Mouse (Mus musculus) erythroblast, embryonic 14.5 days (primary cell): Measurements from ENCODE around the gene Kcng3. TPM values are rescaled to one million over a fixed set of nuclear protein-coding genes. Genes with fewer than 3 reads are reported as not detected.

Experiments
- H3K27me3 ChIP-seq: 2 replicates; pipeline ENCODE4 v1.6.1; 2012; ENCODE audit warnings: inconsistent platforms; ENCODE audit not compliant: control insufficient read depth
- H3K36me3 ChIP-seq: 2 replicates; pipeline ENCODE4 v1.6.1; 2012; ENCODE audit warnings: mild to moderate bottlenecking, inconsistent platforms; ENCODE audit not compliant: control insufficient read depth
- H3K4me1 ChIP-seq: 2 replicates; pipeline ENCODE4 v1.6.1; 2012; ENCODE audit warnings: inconsistent platforms; ENCODE audit not compliant: control insufficient read depth
- H3K4me3 ChIP-seq: replicated peaks from 2 replicates; pipeline ENCODE3; 2012; ENCODE audit warnings: moderate library complexity, mild to moderate bottlenecking, inconsistent platforms
- H3K9me3 ChIP-seq: 2 replicates; pipeline ENCODE4 v1.6.1; 2012; ENCODE audit warnings: low read length, inconsistent platforms, mixed read lengths; ENCODE audit not compliant: control insufficient read depth
- GATA1 ChIP-seq: IDR thresholded peaks from 2 replicates; pipeline ENCODE4 v1.6.1; 2012; ENCODE audit warnings: low read length, inconsistent platforms, mixed read lengths
- TAL1 ChIP-seq: IDR thresholded peaks from 3 replicates; pipeline ENCODE4 v1.6.1; 2012; ENCODE audit warnings: low read length, inconsistent platforms, mixed read lengths
- polyA plus RNA-seq: library from polyadenylated mRNA; stranded (reverse); fragments of >175 nt; gene quantifications from 2 replicates; pipeline ENCODE4 v1.2.3, GENCODE M21; 2012

The Kcng3 gene
- polyA plus RNA-seq, 1 experiment = not detected

DNA sequence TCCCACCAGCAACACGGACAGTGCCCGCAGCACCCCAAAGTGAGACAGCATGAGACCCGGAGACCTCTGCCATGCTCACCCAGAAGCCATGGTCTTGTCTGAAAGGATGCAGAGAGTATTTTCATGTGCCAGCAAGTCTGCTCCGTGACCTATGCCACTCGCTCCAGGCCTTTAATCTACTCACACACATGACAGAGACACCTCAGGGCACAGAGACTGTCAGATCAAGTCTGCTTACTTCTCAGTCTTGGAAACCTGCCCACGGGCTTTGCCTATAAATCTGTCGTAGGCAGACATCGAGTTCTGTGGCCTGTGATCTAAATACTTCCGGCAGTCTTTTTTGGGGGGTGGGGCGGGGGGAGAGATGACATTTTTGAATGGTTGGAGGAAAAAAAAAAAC, 38.3 kb downstream of the Kcng3 start:
- Histone ChIP-seq H3K36me3 (no peaks in the 10 kb centered on the region), H3K9me3 (peaks cover 15% of the 10 kb centered on the region)

DNA sequence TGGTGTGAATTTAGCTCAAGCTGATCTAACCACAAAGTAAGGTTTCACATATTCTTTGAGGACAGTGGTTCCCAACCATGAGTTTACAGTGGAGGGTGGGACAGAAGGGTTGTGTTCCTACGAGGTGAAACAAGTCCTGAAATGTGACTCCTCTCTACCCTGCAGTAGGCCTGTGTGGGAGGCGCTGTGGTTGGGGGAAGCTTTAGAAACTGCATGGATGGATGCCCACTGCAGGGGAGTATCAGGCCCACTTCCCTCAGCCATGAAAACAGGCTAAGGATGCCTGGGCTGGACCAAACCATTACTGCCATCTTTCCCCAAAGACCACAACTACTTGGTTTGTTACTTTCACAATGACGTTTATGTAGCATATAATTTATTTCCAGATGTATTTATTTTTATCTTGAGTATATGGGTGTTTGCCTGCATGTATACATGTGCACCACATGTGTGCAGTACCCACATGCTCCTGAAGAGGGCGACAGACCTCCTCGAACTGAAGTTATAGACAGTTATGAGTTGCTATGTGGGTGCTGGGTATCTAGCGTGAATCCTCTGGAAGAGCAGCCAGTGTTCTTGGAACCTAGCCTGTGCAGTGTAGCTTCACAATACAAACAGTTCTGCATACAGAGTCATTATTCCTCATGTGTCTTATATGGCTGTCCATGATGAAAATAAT, 42.9 kb downstream of the Kcng3 start:
- H3K36me3 ChIP-seq = no peaks in the 10 kb centered on the region
- H3K4me1 ChIP-seq = no peaks in the 10 kb centered on the region; the same call in 1 of the 2 replicates
- H3K27me3 ChIP-seq = no peaks in the 10 kb centered on the region
- TF ChIP-seq TAL1 (no peak), GATA1 (no peak)
- H3K9me3 ChIP-seq = peaks cover 18% of the 10 kb centered on the region
- no peak overlapping the region for H3K4me3 ChIP-seq

More for the DNA sequence above, 38.3 kb downstream of the Kcng3 start:
- no peaks in the 10 kb centered on the region for H3K27me3 ChIP-seq
- no peak for TF ChIP-seq GATA1
- H3K4me3 ChIP-seq = no peak overlapping the region
- H3K4me1 ChIP-seq = no peaks in the 10 kb centered on the region; the same call in 1 of the 2 replicates

- Histone ChIP-seq H3K36me3 (no peaks in the 10 kb centered on the region), H3K9me3 (peaks cover 18% of the 10 kb centered on the region), H3K4me1 (peaks cover 4% of the 10 kb centered on the region), H3K4me3 (no peak overlapping the region), H3K27me3 (no peaks in the 10 kb centered on the region)
- TF ChIP-seq TAL1 = no peak
- TF ChIP-seq GATA1 = no peak
Observed at GRCm38 (mm10) chr17:83587731-83588130, 44.0 kb downstream of the Kcng3 start.

DNA sequence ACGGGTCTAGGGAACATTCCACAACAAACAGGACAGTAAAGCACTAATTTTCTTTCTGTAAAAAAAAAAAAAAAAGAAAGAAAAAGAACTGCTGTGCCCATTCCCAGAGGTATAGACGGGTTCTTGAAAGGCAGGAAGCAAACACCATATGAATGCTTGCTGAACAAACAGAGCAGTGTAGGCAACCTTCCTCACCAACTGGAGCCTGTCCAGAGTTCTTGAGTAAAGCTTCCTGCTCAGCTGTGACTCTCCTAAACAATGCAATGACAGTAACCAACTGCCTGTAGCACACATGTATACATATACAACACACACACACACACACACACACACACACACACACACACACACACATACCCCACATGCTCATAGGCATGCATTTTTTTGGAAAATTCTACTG, 49.1 kb downstream of the Kcng3 start:
- no peaks in the 10 kb centered on the region for H3K36me3 ChIP-seq
- H3K9me3 ChIP-seq = peaks cover 3% of the 10 kb centered on the region; the same call in 1 of the 2 replicates
- H3K27me3 ChIP-seq = no peaks in the 10 kb centered on the region
- H3K4me1 ChIP-seq = peaks cover 4% of the 10 kb centered on the region
- H3K4me3 ChIP-seq = no peak overlapping the region
- TF ChIP-seq GATA1 = no peak
- no peak for TF ChIP-seq TAL1

DNA sequence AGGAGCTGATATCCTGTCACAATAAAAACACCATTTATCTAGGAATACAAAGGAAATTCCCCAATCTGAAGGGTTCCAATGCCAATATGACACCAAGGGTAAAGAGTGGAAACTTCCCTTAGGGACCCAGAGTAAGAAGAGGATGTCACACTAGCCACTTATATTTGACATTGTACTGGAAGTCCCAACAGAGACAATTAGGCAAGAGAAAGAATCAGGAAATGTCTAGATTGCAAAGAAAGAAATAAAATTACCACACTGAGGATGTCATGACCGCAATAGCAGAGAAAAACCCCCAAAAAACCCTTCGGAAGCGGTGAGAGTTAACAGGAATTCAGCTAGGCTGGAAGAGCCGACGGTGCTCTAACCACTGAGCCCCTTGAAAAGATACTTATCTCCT, 51.0 kb downstream of the Kcng3 start:
- H3K4me1 ChIP-seq = peaks cover 4% of the 10 kb centered on the region
- no peaks in the 10 kb centered on the region for H3K27me3 ChIP-seq
- no peak overlapping the region for H3K4me3 ChIP-seq
- TF ChIP-seq GATA1 (no peak), TAL1 (no peak)
- H3K36me3 ChIP-seq = no peaks in the 10 kb centered on the region
- no peaks in the 10 kb centered on the region; the same call in 1 of the 2 replicates for H3K9me3 ChIP-seq

- no peak for TF ChIP-seq GATA1
- no peaks in the 10 kb centered on the region; the same call in 1 of the 2 replicates for H3K4me1 ChIP-seq
- H3K36me3 ChIP-seq = no peaks in the 10 kb centered on the region
- H3K4me3 ChIP-seq = no peak overlapping the region
- no peaks in the 10 kb centered on the region for H3K9me3 ChIP-seq
- no peaks in the 10 kb centered on the region for H3K27me3 ChIP-seq
Observed at GRCm38 (mm10) chr17:83576810-83577371, 54.8 kb downstream of the Kcng3 start.

- TF ChIP-seq TAL1 = no peak
- Histone ChIP-seq H3K36me3 (no peaks in the 10 kb centered on the region), H3K9me3 (no peaks in the 10 kb centered on the region), H3K4me3 (no peak overlapping the region), H3K4me1 (no peaks in the 10 kb centered on the region; the same call in 1 of the 2 replicates), H3K27me3 (no peaks in the 10 kb centered on the region; the same call in 1 of the 2 replicates)
Observed at GRCm38 (mm10) chr17:83574615-83575014, 57.1 kb downstream of the Kcng3 start.

DNA sequence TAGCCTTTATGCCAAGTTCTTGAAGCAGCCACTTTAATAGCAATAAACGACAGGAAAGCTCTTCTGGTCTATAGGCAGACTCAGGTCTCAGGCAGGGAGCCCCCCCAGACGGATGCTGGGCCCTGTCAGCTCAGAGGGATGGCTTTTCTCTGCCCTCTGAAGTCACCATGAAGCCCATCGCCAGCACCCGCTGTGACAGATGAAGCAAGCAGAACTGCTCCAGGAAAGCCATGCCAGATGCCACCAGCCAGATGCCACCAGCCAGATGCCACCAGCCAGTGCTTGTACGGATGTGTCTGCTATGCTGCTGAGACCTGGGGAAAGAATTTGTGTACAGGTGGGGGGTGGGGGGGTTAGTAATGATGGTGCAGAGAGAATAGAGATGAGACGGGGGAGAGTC, 58.6 kb downstream of the Kcng3 start:
- H3K9me3 ChIP-seq = no peaks in the 10 kb centered on the region
- no peak overlapping the region for H3K4me3 ChIP-seq
- TF ChIP-seq TAL1 (no peak), GATA1 (no peak)
- no peaks in the 10 kb centered on the region for H3K36me3 ChIP-seq
- no peaks in the 10 kb centered on the region; the same call in 1 of the 2 replicates for H3K4me1 ChIP-seq
- no peaks in the 10 kb centered on the region; the same call in 1 of the 2 replicates for H3K27me3 ChIP-seq

DNA sequence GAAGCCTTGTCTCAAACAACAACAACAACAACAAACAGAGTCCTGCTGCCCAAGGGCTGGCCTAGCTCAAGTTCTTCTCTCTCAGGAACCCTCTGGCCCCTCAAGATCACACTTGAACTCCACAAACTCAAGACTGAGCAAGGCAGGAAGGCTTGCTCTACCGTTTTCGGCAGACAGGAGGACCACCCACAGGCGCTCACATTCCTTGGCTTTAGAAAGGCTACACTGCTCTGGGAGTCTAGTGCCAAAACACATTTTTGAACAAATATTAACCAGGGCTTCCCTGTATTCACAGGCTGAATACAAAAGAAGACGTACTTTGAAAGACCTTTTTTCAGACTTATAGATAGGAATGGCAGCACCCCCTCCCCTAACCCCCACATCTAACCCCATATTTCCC, 59.3 kb downstream of the Kcng3 start:
- peaks cover 3% of the 10 kb centered on the region for H3K4me1 ChIP-seq
- no peak for TF ChIP-seq GATA1
- no peak for TF ChIP-seq TAL1
- H3K27me3 ChIP-seq = no peaks in the 10 kb centered on the region; the same call in 1 of the 2 replicates
- no peaks in the 10 kb centered on the region for H3K36me3 ChIP-seq
- H3K4me3 ChIP-seq = no peak overlapping the region
- H3K9me3 ChIP-seq = no peaks in the 10 kb centered on the region

DNA sequence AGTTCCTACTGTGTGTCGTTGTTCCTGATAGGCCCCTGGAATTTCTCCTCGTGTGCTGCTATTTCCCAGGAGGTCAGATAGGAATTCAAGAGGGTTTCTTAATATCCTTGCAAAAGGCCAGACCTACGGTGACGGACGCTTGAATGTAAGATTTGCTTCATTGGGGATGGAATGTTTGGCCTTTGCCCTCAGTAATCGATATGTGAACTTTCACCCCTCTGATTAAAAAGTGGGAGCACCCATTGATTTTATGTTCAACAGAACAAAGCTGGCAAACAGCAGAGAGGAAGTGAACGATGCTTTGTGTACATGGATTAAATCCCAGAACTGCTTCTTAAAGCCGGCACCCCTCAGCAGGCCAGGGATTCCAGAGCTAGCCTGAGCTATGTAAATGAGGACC, 64.3 kb downstream of the Kcng3 start:
- Histone ChIP-seq H3K27me3 (peaks cover 4% of the 10 kb centered on the region; the same call in 1 of the 2 replicates), H3K9me3 (no peaks in the 10 kb centered on the region), H3K4me3 (no peak overlapping the region), H3K36me3 (no peaks in the 10 kb centered on the region; the same call in 1 of the 2 replicates), H3K4me1 (peaks cover 38% of the 10 kb centered on the region)
- TF ChIP-seq TAL1 (no peak), GATA1 (no peak)
